Mouse (Mus musculus) central nervous system, embryonic 14 days (tissue): Measurements from ENCODE around the gene Oxnad1. TPM values are rescaled to one million over a fixed set of nuclear protein-coding genes. Genes with fewer than 3 reads are reported as not detected.

Source experiments
- polyA plus RNA-seq: library from polyadenylated mRNA; depleted of rRNA; stranded (reverse); fragments of >200 nt; gene quantifications from 2 replicates; pipeline ENCODE4 v1.2.3, GENCODE M21; 2012; rRNA removed

Gene Oxnad1
- 23.7 and 30.7 TPM in 2 replicates for polyA plus RNA-seq

DNA sequence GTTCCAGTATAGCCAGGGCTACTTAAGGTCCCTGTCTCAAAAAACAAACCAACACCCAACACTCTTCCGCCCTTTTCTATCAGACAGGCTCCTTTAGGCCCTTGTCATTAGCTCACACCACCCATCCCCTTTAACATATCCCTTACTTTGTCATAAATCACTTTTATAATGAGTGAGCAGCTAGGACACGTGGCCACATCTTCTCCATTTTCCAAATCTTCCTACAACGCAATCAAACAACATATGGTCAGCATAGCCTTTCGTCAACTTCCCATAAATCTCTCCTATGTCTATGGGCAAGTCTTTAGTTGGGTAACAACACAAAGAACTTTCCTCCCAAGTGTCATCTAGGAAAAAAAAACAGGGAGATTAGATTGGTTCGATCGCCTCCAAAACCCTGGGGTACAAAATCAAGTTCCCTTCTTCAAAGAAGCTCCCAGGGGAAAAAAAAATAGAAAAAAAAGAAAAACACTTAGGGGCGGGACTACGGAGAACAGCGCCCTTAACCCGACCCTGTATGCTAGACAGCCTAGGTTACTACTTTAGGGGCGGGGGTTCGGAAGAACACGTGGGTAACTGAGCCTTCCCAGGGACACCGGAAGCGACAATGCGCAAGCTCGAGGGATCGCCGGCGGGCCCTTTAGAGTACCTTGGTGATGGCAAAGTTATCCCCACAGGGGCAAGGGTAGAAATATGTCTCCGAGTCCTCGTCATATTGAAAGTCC, at the start of gene Oxnad1:
Gene Oxnad1, plus strand, starts transcription at position 614 of the 725 bp plus-strand sequence.

DNA sequence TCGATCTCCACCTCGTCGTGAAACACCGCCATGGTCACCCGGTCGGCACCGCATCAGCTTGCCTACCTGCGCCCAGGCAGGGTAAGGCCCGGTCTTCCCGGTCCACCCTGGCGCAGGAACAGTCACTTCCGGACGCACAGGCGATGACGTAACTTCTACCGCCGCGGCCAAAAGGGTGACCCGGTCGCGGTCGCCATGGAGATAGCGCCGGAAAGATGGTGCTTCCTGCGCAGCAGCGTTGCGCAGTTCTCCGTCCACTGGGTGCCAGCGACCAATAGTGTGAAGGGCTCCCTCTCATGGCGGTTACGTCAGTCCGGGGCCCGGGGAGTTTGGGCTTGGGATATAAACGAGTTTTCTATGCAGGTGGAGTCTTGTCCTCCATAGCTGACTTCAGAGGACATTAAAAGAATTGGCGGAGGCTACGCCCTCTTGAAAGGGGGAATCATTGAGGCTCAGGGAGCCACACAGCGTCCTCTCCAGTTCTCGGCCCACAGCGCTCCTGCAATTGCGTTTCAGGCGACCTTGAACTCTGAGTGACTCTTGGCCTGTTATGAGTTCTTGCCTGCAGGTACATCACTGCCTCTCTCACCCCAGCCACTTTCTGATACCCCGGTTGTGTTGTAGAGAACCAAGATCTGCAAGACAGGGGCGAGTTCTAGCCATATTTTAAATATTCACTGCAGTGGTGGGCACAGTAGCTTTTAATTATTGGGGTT, 470 bp downstream of the Oxnad1 start, which contains the start of gene Dph3:
Gene Dph3, minus strand, starts transcription at position 244 of the 716 bp plus-strand sequence.

DNA sequence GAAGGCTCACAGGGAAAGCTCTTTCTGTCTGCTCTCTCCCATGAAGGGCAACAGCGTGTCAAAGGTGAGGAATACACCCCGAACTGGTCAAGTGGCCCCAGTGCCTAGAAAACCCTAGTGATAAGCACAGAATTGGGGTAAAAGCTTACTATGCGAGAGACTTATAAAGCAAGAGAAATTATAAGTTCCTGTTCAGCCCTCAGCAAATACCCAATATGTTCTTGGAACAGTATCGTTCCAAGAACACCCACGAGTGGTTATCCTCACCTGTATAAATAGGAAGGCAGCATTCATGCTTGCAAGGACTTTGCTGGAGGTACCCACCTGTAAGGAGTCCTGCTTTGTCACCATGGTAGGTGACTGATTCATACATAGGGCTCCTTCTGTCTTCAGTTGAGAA, 56.5 kb downstream of the Oxnad1 start, which contains the start of gene Msmb:
Gene Msmb, plus strand, starts transcription at position 301 of the 400 bp plus-strand sequence.

Other genes starting within 250 kb of the Oxnad1 start
- gene Galnt15, start 56.4 kb upstream of the Oxnad1 start, polyA plus RNA-seq = 0.28 and 0.36 TPM in 2 replicates
- gene Dph3, start 355 bp downstream of the Oxnad1 start, polyA plus RNA-seq = 41.7 and 46.9 TPM in 2 replicates
- not detected in 2 replicates for gene Msmb, start 56.6 kb downstream of the Oxnad1 start, polyA plus RNA-seq
- gene Ncoa4, start 74.5 kb downstream of the Oxnad1 start, polyA plus RNA-seq = 47.1 and 54.4 TPM in 2 replicates
- gene Timm23, start 116.5 kb downstream of the Oxnad1 start, polyA plus RNA-seq = 159 and 162 TPM in 2 replicates
- 19.6 and 20.3 TPM in 2 replicates for gene Parg, start 116.6 kb downstream of the Oxnad1 start, polyA plus RNA-seq
- 18.2 and 20.8 TPM in 2 replicates for gene Ogdhl, start 236.6 kb downstream of the Oxnad1 start, polyA plus RNA-seq